Mouse (Mus musculus): ENCODE data around the gene Ifngr1. TPM values are rescaled to one million over a fixed set of nuclear protein-coding genes. Genes with fewer than 3 reads are reported as not detected.
A peak's percentile ranks its signal among the peaks of the same experiment; 100 is the strongest.

Ifngr1 gene
- total and polyA plus RNA-seq, 3 experiments, result 17.3 to 36.0 (median 26.7) TPM

GRCm38 (mm10) chr10:19589626-19590025, 2.1 kb upstream of the Ifngr1 start:
- no peak overlapping the region for H3K27ac ChIP-seq (ENCODE audit: insufficient read depth, low read depth)
- DNase-seq (ENCODE audit: extremely low read depth), result no peak
- no peak overlapping the region for H3K9ac ChIP-seq (ENCODE audit: insufficient read depth, low read depth)
- no peak overlapping the region for H3K4me3 ChIP-seq (replicated peaks in 1 of 3; ENCODE audit: low read depth in 2 of 3, low read length in 2 of 3, poor library complexity in 1 of 3)
- TF ChIP-seq KAT2A (IDR thresholded peaks at IDR 0.05; ENCODE audit: insufficient replicate concordance, low read length) (no peak), ZNF384 (IDR thresholded peaks at IDR 0.05; ENCODE audit: low read depth, low read length) (no peak), CHD1 (IDR thresholded peaks at IDR 0.05; ENCODE audit: low read depth, low read length) (no peak), TCF12 (IDR thresholded peaks at IDR 0.05; ENCODE audit: low read depth, low read length) (no peak), RAD21 (IDR thresholded peaks at IDR 0.05; ENCODE audit: low read depth, low read length) (no peak), ELF1 (IDR thresholded peaks at IDR 0.05; ENCODE audit: low read depth, low read length) (no peak), ETS1 (conservative IDR thresholded peaks at IDR 0.05; ENCODE audit: low read depth, low read length) (no peak), USF2 (conservative IDR thresholded peaks at IDR 0.05; ENCODE audit: low read depth, low read length) (no peak), CTCF (conservative IDR thresholded peaks at IDR 0.05 in 1 of 2, IDR thresholded peaks at IDR 0.05 in 1 of 2; ENCODE audit: low read depth in 2 of 2, low read length in 2 of 2) (no peak), MXI1 (IDR thresholded peaks at IDR 0.05; ENCODE audit: low read depth, low read length) (no peak), GABPA (IDR thresholded peaks at IDR 0.05; ENCODE audit: insufficient replicate concordance, low read depth, low read length) (no peak), JUN (IDR thresholded peaks at IDR 0.05; ENCODE audit: insufficient read depth, low read depth, low read length) (no peak), MYC (IDR thresholded peaks at IDR 0.05; ENCODE audit: low read depth, low read length) (no peak), ZMIZ1 (IDR thresholded peaks at IDR 0.05; ENCODE audit: low read depth, low read length) (no peak), ZKSCAN1 (IDR thresholded peaks at IDR 0.05; ENCODE audit: borderline replicate concordance, low read depth, low read length) (no peak), UBTF (IDR thresholded peaks at IDR 0.05; ENCODE audit: low read depth, low read length) (no peak), BHLHE40 (IDR thresholded peaks at IDR 0.05; ENCODE audit: low read depth, low read length) (no peak), EP300 (IDR thresholded peaks at IDR 0.05; ENCODE audit: low read length) (no peak), SIN3A (IDR thresholded peaks at IDR 0.05; ENCODE audit: low read length) (no peak)
- peaks cover 13 to 48% of the 10 kb centered on the region in 2 experiments for H3K4me1 ChIP-seq (ENCODE audit: control insufficient read depth in 1 of 2, insufficient read depth in 2 of 2)
- peaks cover 0 to 5% of the 10 kb centered on the region in 2 experiments for H3K36me3 ChIP-seq (replicated peaks in 1 of 2; ENCODE audit: control insufficient read depth in 1 of 2, insufficient read depth in 1 of 2, low read length in 1 of 2)
- no peak overlapping the region for H3K4me2 ChIP-seq (ENCODE audit: insufficient read depth, low read depth, poor library complexity, severe bottlenecking)
- in situ Hi-C loops (cut with MboI; ENCODE audit: low pct_ligation_motif_present, low pct_unique_long_range_greater_than_20kb, low sequenced_read_pairs) (loop anchor here (10.0 kb wide), 1 partner anchor 55 kb away; no protein-coding TSS in a partner anchor), dilution Hi-C loops (cut with MboI; ENCODE audit: extremely low pct_ligation_motif_present, extremely low pct_unique_long_range_greater_than_20kb, low sequenced_read_pairs) (no loop called here)
- H3K9me3 ChIP-seq (replicated peaks; ENCODE audit: low read length), result no peaks in the 10 kb centered on the region
- no peaks in the 10 kb centered on the region for H3K27me3 ChIP-seq (replicated peaks)
- H3K79me2 ChIP-seq (replicated peaks; ENCODE audit: control insufficient read depth, extremely low read depth, insufficient read depth, poor library complexity, severe bottlenecking), result peaks cover 6% of the 10 kb centered on the region

DNA sequence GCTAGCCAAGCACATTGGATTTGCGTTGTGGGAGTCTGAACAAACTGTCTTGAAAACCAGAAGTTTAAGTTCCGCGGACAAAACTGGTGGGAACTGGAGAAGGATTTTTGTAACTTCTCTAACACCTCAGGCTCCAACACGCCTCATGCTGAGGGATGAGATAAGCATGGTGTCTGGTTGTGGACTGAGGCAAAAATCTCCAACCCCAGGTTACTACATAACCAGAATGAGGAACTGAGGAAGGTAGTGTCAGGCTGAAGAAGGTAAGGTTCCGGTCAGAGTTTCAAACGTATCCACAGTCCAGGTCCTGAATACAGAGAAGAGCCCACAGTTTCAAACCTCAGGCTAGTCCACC, 486 bp upstream of the Ifngr1 start:
- no peaks in the 10 kb centered on the region for H3K9me3 ChIP-seq (replicated peaks; ENCODE audit: low read length)
- H3K4me3 ChIP-seq (replicated peaks in 1 of 3; ENCODE audit: low read depth in 2 of 3, low read length in 2 of 3, poor library complexity in 1 of 3), result peak overlapping the region; percentile 31 to 60 (median 51)
- H3K79me2 ChIP-seq (replicated peaks; ENCODE audit: control insufficient read depth, extremely low read depth, insufficient read depth, poor library complexity, severe bottlenecking), result peaks cover 6% of the 10 kb centered on the region
- in situ Hi-C loops (cut with MboI; ENCODE audit: low pct_ligation_motif_present, low pct_unique_long_range_greater_than_20kb, low sequenced_read_pairs) (loop anchor here (10.0 kb wide), 1 partner anchor 56 kb away; no protein-coding TSS in a partner anchor), dilution Hi-C loops (cut with MboI; ENCODE audit: extremely low pct_ligation_motif_present, extremely low pct_unique_long_range_greater_than_20kb, low sequenced_read_pairs) (no loop called here)
- no peak overlapping the region for H3K27ac ChIP-seq (ENCODE audit: insufficient read depth, low read depth)
- H3K4me1 ChIP-seq (ENCODE audit: control insufficient read depth in 1 of 2, insufficient read depth in 2 of 2), result peaks cover 13 to 61% of the 10 kb centered on the region in 2 experiments
- DNase-seq (ENCODE audit: extremely low read depth), result no peak
- peaks cover 0 to 11% of the 10 kb centered on the region in 2 experiments for H3K36me3 ChIP-seq (replicated peaks in 1 of 2; ENCODE audit: control insufficient read depth in 1 of 2, insufficient read depth in 1 of 2, low read length in 1 of 2)
- H3K9ac ChIP-seq (ENCODE audit: insufficient read depth, low read depth), result peak overlapping the region; percentile 16; the same call in 1 of the 2 replicates
- H3K27me3 ChIP-seq (replicated peaks), result no peaks in the 10 kb centered on the region
- H3K4me2 ChIP-seq (ENCODE audit: insufficient read depth, low read depth, poor library complexity, severe bottlenecking), result peak overlapping the region; percentile 70
- TF ChIP-seq PAX5 (IDR thresholded peaks at IDR 0.05; ENCODE audit: low read length) (no peak), MAZ (IDR thresholded peaks at IDR 0.05; ENCODE audit: low read depth, low read length) (no peak), MYC (IDR thresholded peaks at IDR 0.05; ENCODE audit: low read depth, low read length) (0 out of 2 replicates have a peak, but pooled peaks have one; percentile 49), IRF4 (IDR thresholded peaks at IDR 0.05; ENCODE audit: low read depth, low read length) (0 out of 2 replicates have a peak, but pooled peaks have one; percentile 42), UBTF (IDR thresholded peaks at IDR 0.05; ENCODE audit: low read depth, low read length) (no peak)

Data from CH12.LX (cell line).